Mouse (Mus musculus) myocyte (in vitro differentiated cells): Measurements from ENCODE around the gene Ano10. TPM values are rescaled to one million over a fixed set of nuclear protein-coding genes. Genes with fewer than 3 reads are reported as not detected.

Experiments used
- H3K27me3 ChIP-seq: one replicate; pipeline ENCODE4 v1.6.1; 2011; ENCODE audit not compliant: control insufficient read depth, insufficient read depth, insufficient read length
- H3K36me3 ChIP-seq: one replicate; pipeline ENCODE4 v1.6.1; 2011; ENCODE audit not compliant: control insufficient read depth, insufficient read depth
- H3K4me2 ChIP-seq: one replicate; pipeline ENCODE4 v1.6.1; 2011; ENCODE audit warnings: low read depth, control low read depth
- H3K4me3 ChIP-seq: one replicate; pipeline ENCODE4 v1.5.1; 2011; ENCODE audit warnings: mild to moderate bottlenecking, control low read depth, moderate library complexity
- H3K79me2 ChIP-seq: one replicate; pipeline ENCODE4 v1.6.1; 2011; ENCODE audit not compliant: control insufficient read depth, insufficient read depth
- H3ac ChIP-seq: one replicate; pipeline ENCODE4 v1.6.1; 2011; ENCODE audit not compliant: control insufficient read depth, insufficient read length
- CEBPB ChIP-seq: IDR thresholded peaks from 2 replicates; pipeline ENCODE4 v1.6.1; 2011; ENCODE audit warnings: mild to moderate bottlenecking, moderate library complexity; ENCODE audit not compliant: poor library complexity, insufficient read depth, severe bottlenecking
- E2F4 ChIP-seq: IDR thresholded peaks from one replicate; pipeline ENCODE4 v1.6.1; 2011; ENCODE audit warnings: mild to moderate bottlenecking, control low read depth, moderate library complexity; ENCODE audit not compliant: insufficient read depth
- MAX ChIP-seq: IDR thresholded peaks from one replicate; pipeline ENCODE4 v1.6.1; 2011; ENCODE audit warnings: low read depth, mild to moderate bottlenecking, control low read depth
- MYOD1 ChIP-seq, 3 experiments: IDR thresholded peaks; one replicate each; pipeline ENCODE4 v1.6.1; 2011; ENCODE audit warnings: control low read depth in 2 of 3, low read depth in 2 of 3, mild to moderate bottlenecking in 2 of 3, moderate library complexity in 1 of 3; ENCODE audit not compliant: insufficient read length in 2 of 3, control insufficient read depth in 1 of 3
- MYOG ChIP-seq, 3 experiments: IDR thresholded peaks; one replicate each; pipeline ENCODE4 v1.6.1; 2011; ENCODE audit warnings: control low read depth in 2 of 3, low read depth in 2 of 3, mild to moderate bottlenecking in 2 of 3; ENCODE audit not compliant: insufficient read length in 2 of 3, control insufficient read depth in 1 of 3, insufficient read depth in 1 of 3
- POLR2A ChIP-seq: IDR thresholded peaks from one replicate; pipeline ENCODE4 v1.6.1; 2011; ENCODE audit warnings: low read depth, mild to moderate bottlenecking, control low read depth, moderate library complexity; ENCODE audit not compliant: insufficient read length
- POLR2AphosphoS2 ChIP-seq: IDR thresholded peaks from one replicate; pipeline ENCODE4 v1.6.1; 2011; ENCODE audit warnings: low read depth, control low read depth; ENCODE audit not compliant: insufficient read length
- REST ChIP-seq: IDR thresholded peaks from one replicate; pipeline ENCODE4 v1.6.1; 2011; ENCODE audit warnings: mild to moderate bottlenecking, control low read depth, moderate library complexity; ENCODE audit not compliant: insufficient read depth, insufficient read length
- SRF ChIP-seq: IDR thresholded peaks from one replicate; pipeline ENCODE4 v1.6.1; 2011; ENCODE audit warnings: low read depth; ENCODE audit not compliant: control insufficient read depth, insufficient read length
- TCF12 ChIP-seq: IDR thresholded peaks from one replicate; pipeline ENCODE4 v1.6.1; 2011; ENCODE audit warnings: mild to moderate bottlenecking, control low read depth; ENCODE audit not compliant: poor library complexity, insufficient read depth, severe bottlenecking
- TCF3 ChIP-seq: IDR thresholded peaks from one replicate; pipeline ENCODE4 v1.6.1; 2011; ENCODE audit warnings: low read depth, control low read depth; ENCODE audit not compliant: insufficient read length
- USF1 ChIP-seq: IDR thresholded peaks from one replicate; pipeline ENCODE4 v1.6.1; 2011; ENCODE audit warnings: low read depth, mild to moderate bottlenecking, control low read depth, moderate library complexity
- polyA plus RNA-seq: library from polyadenylated mRNA; unstranded; fragments of >200 nt; fragmentation: generic; extraction: Trizol; gene quantifications from one replicate; pipeline ENCODE4 v1.2.1, GENCODE M21; 2012; ENCODE audit warnings: missing spikeins

The Ano10 gene
- polyA plus RNA-seq, 1 experiment = 68.7 TPM

DNA sequence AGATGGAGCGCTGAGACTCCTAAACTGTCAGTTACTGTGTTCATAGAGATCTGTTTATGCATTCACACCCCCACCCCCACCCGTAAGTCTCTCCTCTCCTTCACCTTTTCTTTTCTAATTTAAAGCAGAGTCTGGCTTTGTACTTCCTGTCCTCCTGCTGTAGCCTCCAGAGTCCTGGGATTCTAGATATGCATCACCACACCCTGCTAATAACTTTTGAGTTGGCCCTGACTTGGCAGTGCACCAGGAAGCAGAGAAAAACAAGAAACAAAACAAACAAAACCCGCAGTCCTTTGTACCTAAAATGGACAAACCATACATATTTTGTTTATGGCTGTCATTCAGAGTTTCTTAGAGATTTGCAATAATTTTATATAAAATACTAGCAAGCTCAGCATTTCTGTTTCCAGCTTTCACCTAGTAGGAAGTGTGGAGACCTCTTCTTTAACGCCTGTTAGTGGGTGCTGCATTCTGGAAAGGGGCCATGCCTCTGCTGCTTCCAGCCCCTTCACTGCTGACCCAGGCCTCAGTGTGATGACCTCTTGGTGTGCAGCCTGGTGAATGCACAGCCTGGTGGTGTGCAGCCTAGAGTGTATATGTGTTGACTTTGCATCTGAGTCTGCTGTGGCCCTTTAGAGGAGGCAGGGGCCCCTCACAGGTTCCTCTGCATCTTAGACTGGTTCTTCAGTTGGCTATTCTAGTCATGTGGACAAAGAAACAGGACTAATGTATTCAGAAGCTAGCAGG lies 147.9 kb downstream of the Ano10 start:
- H3K4me3 ChIP-seq = no peak overlapping the region
- no peak overlapping the region for H3K4me2 ChIP-seq
- TF ChIP-seq MAX (no peak), REST (no peak)
- H3ac ChIP-seq = no peak overlapping the region
- no peaks in the 10 kb centered on the region for H3K27me3 ChIP-seq
- no peaks in the 10 kb centered on the region for H3K79me2 ChIP-seq
- H3K36me3 ChIP-seq = peaks cover 13% of the 10 kb centered on the region

DNA sequence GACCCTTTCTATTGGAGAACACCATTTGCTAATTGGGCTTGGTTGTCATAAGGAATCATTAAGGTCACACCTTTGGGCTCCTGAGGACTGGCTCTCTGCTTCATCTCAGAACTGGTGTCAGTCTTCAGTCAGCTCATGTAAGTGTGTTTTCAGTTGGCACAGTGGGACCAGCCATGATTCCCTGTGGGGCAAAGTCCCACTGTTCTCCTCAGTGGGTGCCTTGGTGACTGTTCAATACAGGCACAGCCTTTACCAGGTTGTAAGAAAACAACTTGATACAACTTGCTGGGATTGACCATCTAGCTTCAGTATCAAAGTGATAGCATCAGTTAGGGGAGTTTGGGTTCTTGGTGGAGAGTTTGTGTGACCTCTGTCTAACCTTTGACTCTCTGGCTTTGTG lies 148.5 kb downstream of the Ano10 start:
- Histone ChIP-seq H3K27me3 (no peaks in the 10 kb centered on the region), H3K4me3 (no peak overlapping the region), H3ac (no peak overlapping the region), H3K79me2 (no peaks in the 10 kb centered on the region), H3K36me3 (peaks cover 14% of the 10 kb centered on the region), H3K4me2 (no peak overlapping the region)
- TF ChIP-seq USF1 (no peak), MYOG (IDR thresholded peaks at IDR 0.05; ENCODE audit: control insufficient read depth in 1 of 3, insufficient read depth in 1 of 3, insufficient read length in 2 of 3, low read depth in 2 of 3) (no peak), POLR2A (no peak), TCF12 (no peak), MYOD1 (IDR thresholded peaks at IDR 0.05; ENCODE audit: control insufficient read depth in 1 of 3, insufficient read length in 2 of 3, low read depth in 2 of 3) (no peak), TCF3 (no peak), CEBPB (no peak), POLR2AphosphoS2 (no peak), E2F4 (no peak)

DNA sequence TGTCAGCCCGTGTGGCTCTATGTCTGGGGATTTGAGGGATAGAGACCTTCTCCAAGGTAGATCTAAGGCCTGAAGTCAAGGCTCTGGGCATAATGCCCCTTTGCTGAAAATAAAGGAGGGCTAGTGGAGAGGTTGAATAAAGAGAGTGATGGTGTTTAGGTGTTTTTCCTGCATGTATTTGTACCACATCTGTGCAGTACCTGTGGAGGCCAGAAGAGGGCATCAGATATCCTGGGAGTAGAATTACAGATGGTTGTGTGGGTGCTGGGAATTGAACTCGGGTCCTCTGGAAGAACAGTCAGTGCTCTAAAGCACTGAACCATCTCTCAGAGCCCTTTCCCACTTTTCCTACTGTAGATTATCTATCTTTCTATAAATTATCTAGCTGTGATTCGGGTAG lies 149.4 kb downstream of the Ano10 start:
- no peak for TF ChIP-seq USF1
- no peak for TF ChIP-seq REST
- TF ChIP-seq SRF = no peak
- no peak for TF ChIP-seq MYOG (IDR thresholded peaks at IDR 0.05; ENCODE audit: control insufficient read depth in 1 of 3, insufficient read depth in 1 of 3, insufficient read length in 2 of 3, low read depth in 2 of 3)
- no peak for TF ChIP-seq E2F4
- no peak for TF ChIP-seq CEBPB
- no peak for TF ChIP-seq POLR2A
- no peak for TF ChIP-seq MYOD1 (IDR thresholded peaks at IDR 0.05; ENCODE audit: control insufficient read depth in 1 of 3, insufficient read length in 2 of 3, low read depth in 2 of 3)
- TF ChIP-seq TCF3 = no peak
- H3K79me2 ChIP-seq = no peaks in the 10 kb centered on the region
- H3K36me3 ChIP-seq = peaks cover 14% of the 10 kb centered on the region
- H3K4me2 ChIP-seq = no peak overlapping the region
- H3ac ChIP-seq = no peak overlapping the region
- H3K27me3 ChIP-seq = no peaks in the 10 kb centered on the region
- no peak overlapping the region for H3K4me3 ChIP-seq

- H3K36me3 ChIP-seq = peaks cover 17% of the 10 kb centered on the region
- no peak overlapping the region for H3ac ChIP-seq
- TF ChIP-seq TCF3 (no peak), TCF12 (no peak), CEBPB (no peak), POLR2AphosphoS2 (no peak), USF1 (no peak), MYOG (IDR thresholded peaks at IDR 0.05; ENCODE audit: control insufficient read depth in 1 of 3, insufficient read depth in 1 of 3, insufficient read length in 2 of 3, low read depth in 2 of 3) (no peak), SRF (no peak), E2F4 (no peak), MYOD1 (IDR thresholded peaks at IDR 0.05; ENCODE audit: control insufficient read depth in 1 of 3, insufficient read length in 2 of 3, low read depth in 2 of 3) (no peak)
- H3K4me3 ChIP-seq = no peak overlapping the region
- H3K79me2 ChIP-seq = no peaks in the 10 kb centered on the region
- H3K4me2 ChIP-seq = no peak overlapping the region
- H3K27me3 ChIP-seq = no peaks in the 10 kb centered on the region
Measured at GRCm38 (mm10) chr9:122143219-122143618, 151.0 kb downstream of the Ano10 start.

GRCm38 (mm10) chr9:122139236-122139635 lies 155.0 kb downstream of the Ano10 start:
- H3K4me3 ChIP-seq = no peak overlapping the region
- no peak overlapping the region for H3ac ChIP-seq
- no peak overlapping the region for H3K4me2 ChIP-seq
- no peaks in the 10 kb centered on the region for H3K79me2 ChIP-seq
- no peaks in the 10 kb centered on the region for H3K27me3 ChIP-seq
- TF ChIP-seq TCF12 (no peak), MYOG (IDR thresholded peaks at IDR 0.05; ENCODE audit: control insufficient read depth in 1 of 3, insufficient read depth in 1 of 3, insufficient read length in 2 of 3, low read depth in 2 of 3) (no peak), E2F4 (no peak), CEBPB (no peak), MYOD1 (IDR thresholded peaks at IDR 0.05; ENCODE audit: control insufficient read depth in 1 of 3, insufficient read length in 2 of 3, low read depth in 2 of 3) (no peak), TCF3 (no peak), MAX (no peak), REST (no peak), POLR2AphosphoS2 (no peak)
- peaks cover 16% of the 10 kb centered on the region for H3K36me3 ChIP-seq
